Mouse (Mus musculus) lung, adult 2 months (tissue): ENCODE measurements around the gene Thoc2.

ENCODE experiments used
- CTCF ChIP-seq: fragments of 200-500 bp; IDR thresholded peaks from 2 replicates; pipeline ENCODE4 v1.5.1; 2011; ENCODE audit warnings: mild to moderate bottlenecking, low read length, control low read depth; ENCODE audit not compliant: insufficient read depth
- POLR2A ChIP-seq: fragments of 200-500 bp; IDR thresholded peaks from 2 replicates; pipeline ENCODE4 v1.6.1; 2011; ENCODE audit warnings: low read depth, mild to moderate bottlenecking, control low read depth, low read length, borderline replicate concordance; ENCODE audit errors: extremely low read depth

GRCm38 (mm10) chrX:41793303-41793702, 127.2 kb downstream of the Thoc2 start:
- TF ChIP-seq POLR2A: no peak
- TF ChIP-seq CTCF: no peak
